Mouse (Mus musculus): ENCODE measurements around the gene Fam181b.

The Fam181b gene

GRCm38 (mm10) chr7:93079785-93080730, at the start of gene Fam181b:
Gene Fam181b (plus strand): TSS chr7:93079865.
- peak; percentile 93 for DNase-seq (ENCODE audit: low read depth, low spot score)

- no peak for DNase-seq (ENCODE audit: low read depth, low spot score)
These were observed 41.7 kb upstream of the Fam181b start for GRCm38 (mm10) chr7:93037763-93038471.

GRCm38 (mm10) chr7:93038472-93038828, 41.2 kb upstream of the Fam181b start:
- no peak for DNase-seq (ENCODE audit: low read depth, low spot score)

GRCm38 (mm10) chr7:93039542-93039941, 40.1 kb upstream of the Fam181b start:
- DNase-seq (ENCODE audit: low read depth, low spot score) = no peak

GRCm38 (mm10) chr7:93044359-93044758, 35.3 kb upstream of the Fam181b start:
- DNase-seq (ENCODE audit: low read depth, low spot score) = no peak

- no peak for DNase-seq (ENCODE audit: low read depth, low spot score)
These were observed 34.9 kb upstream of the Fam181b start for GRCm38 (mm10) chr7:93044788-93045187.

GRCm38 (mm10) chr7:93060831-93061230, 18.8 kb upstream of the Fam181b start:
- peak; percentile 72 for DNase-seq (ENCODE audit: low read depth, low spot score)

GRCm38 (mm10) chr7:93061747-93062146, 17.9 kb upstream of the Fam181b start:
- no peak for DNase-seq (ENCODE audit: low read depth, low spot score)

GRCm38 (mm10) chr7:93062189-93062588, 17.5 kb upstream of the Fam181b start:
- DNase-seq (ENCODE audit: low read depth, low spot score) = peak; percentile 72

- DNase-seq (ENCODE audit: low read depth, low spot score) = no peak
These were observed 12.1 kb upstream of the Fam181b start for GRCm38 (mm10) chr7:93067464-93068015.

- no peak for DNase-seq (ENCODE audit: low read depth, low spot score)
These were observed 3.2 kb upstream of the Fam181b start for GRCm38 (mm10) chr7:93076435-93076960.

GRCm38 (mm10) chr7:93079420-93079784, 263 bp upstream of the Fam181b start:
- DNase-seq (ENCODE audit: low read depth, low spot score) = no peak

GRCm38 (mm10) chr7:93080731-93081430, 1.2 kb downstream of the Fam181b start:
- DNase-seq (ENCODE audit: low read depth, low spot score) = no peak

GRCm38 (mm10) chr7:93093371-93094058, 13.8 kb downstream of the Fam181b start:
- no peak for DNase-seq (ENCODE audit: low read depth, low spot score)

GRCm38 (mm10) chr7:93095511-93095910, 15.8 kb downstream of the Fam181b start:
- DNase-seq (ENCODE audit: low read depth, low spot score) = peak; percentile 74

GRCm38 (mm10) chr7:93104776-93105340, 25.2 kb downstream of the Fam181b start:
- no peak for DNase-seq (ENCODE audit: low read depth, low spot score)

- DNase-seq (ENCODE audit: low read depth, low spot score) = no peak
These were observed 30.8 kb downstream of the Fam181b start for GRCm38 (mm10) chr7:93110370-93110965.

- no peak for DNase-seq (ENCODE audit: low read depth, low spot score)
These were observed 31.4 kb downstream of the Fam181b start for GRCm38 (mm10) chr7:93111056-93111455.

- no peak for DNase-seq (ENCODE audit: low read depth, low spot score)
These were observed 37.9 kb downstream of the Fam181b start for GRCm38 (mm10) chr7:93117561-93117960.

- DNase-seq (ENCODE audit: low read depth, low spot score) = no peak
These were observed 44.3 kb downstream of the Fam181b start for GRCm38 (mm10) chr7:93123936-93124335.

Data from forelimb bud, embryonic 11.5 days (tissue).